Mouse (Mus musculus): Measurements from ENCODE around the gene Esp31. TPM values are rescaled to one million over a fixed set of nuclear protein-coding genes. Genes with fewer than 3 reads are reported as not detected.

Esp31 gene
- not detected in 2 replicates for polyA plus RNA-seq (2012; rRNA removed)

DNA sequence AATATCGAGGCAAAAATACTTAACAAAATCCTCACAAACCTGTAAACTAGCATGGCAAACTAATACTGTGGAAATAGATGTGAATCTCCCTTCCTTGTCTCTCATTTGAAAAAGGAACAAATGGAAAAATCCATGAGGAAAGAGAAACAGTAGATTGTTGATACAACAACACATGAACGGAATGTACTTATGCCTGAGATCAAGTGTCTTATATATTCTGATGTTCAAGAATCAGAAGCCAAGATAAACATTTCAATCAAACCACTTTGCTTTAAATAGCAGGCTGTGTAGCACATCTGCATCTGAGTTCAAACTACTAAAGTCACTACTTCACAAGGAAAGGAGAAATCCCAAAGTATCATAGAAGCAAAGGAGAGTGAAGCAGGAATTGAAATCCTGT is at the start of gene Esp31:
Gene Esp31 (plus strand): TSS at position 301 of the 400 bp plus-strand sequence.

Other genes with a start within 250 kb of the Esp31 start
- gene Esp36, start 219.3 kb upstream of the Esp31 start, polyA plus RNA-seq (2012; rRNA removed) = not detected in 2 replicates
- gene Esp34, start 85.3 kb upstream of the Esp31 start, polyA plus RNA-seq (2012; rRNA removed) = not detected in 2 replicates